Mouse (Mus musculus): ENCODE data around the gene Neurog3.

DNA sequence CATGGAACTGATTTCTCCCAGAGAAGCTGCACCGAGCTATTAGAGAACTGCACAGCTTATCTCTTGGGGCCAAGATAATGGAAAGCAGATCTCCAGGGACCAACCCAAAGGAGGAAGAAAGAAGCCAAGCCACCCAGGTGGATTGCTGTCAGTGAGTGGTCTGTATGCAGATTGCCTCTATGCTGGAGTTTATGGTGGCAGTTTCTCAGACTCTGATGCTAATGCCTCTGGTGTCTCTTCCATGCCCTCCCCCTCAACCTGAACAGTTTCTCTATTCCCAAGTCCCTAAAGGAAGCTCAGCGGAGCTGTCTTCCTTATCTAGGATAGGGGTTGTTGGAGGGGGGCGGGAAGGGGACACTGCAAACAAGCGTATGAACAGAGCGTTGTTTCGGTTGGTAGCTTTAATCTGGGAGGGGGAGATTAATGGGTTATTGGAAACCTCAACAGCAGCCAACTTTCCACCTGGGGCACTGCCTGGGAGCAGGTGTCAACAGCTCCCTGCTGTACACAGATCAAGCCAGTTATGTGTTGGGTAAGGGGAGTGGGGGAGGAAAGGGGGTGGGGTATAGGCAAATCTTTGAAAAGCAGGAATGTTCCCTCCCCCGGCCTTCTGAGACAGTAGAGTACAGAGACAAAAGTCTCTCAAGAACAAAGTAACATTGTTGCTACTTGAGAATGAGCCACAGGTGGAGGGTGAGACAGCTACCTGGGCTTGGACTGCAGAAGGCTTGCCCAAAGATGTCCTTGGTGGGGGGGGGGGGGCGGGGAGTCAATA lies 3.0 kb downstream of the Neurog3 start:
- no peak for TF ChIP-seq CTCF (IDR thresholded peaks at IDR 0.05; ENCODE audit: control insufficient read depth, insufficient read depth, insufficient read length)
- no peak for TF ChIP-seq MYOD1 (IDR thresholded peaks at IDR 0.05; ENCODE audit: control insufficient read depth, insufficient read length, low read depth)
